Mouse (Mus musculus): Measurements from ENCODE around the gene Taok1.
"Not testable (repeated sequence)": the region's sequence is repeated elsewhere in the genome, so short reads cannot be mapped to it uniquely, and the experiment has no call there.

The Taok1 gene

DNA sequence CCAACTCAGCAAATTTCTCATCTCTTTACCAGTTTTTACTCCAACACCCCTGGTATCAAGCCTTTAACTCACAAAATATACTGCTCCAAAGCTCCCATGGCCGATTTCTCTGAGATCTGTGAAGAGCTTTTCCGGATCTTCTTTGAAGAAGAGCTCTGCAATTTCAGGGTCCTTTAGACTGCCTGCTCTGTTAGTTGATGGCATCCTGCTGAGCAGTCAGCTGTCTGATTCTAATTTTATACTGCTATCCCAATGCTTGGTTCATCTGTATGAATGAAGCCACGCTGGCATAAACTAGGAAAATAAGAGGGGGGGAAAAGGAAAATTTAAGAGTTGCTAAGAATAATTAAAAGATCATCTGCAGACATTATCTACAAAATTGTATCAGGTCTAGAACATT, 22.4 kb downstream of the Taok1 start:
- in situ Hi-C loops (cut with MseI, MboI), result no loop called here

GRCm38 (mm10) chr11:77545261-77545660, 62.4 kb downstream of the Taok1 start:
- in situ Hi-C loops (cut with MseI, MboI), result no loop called here

DNA sequence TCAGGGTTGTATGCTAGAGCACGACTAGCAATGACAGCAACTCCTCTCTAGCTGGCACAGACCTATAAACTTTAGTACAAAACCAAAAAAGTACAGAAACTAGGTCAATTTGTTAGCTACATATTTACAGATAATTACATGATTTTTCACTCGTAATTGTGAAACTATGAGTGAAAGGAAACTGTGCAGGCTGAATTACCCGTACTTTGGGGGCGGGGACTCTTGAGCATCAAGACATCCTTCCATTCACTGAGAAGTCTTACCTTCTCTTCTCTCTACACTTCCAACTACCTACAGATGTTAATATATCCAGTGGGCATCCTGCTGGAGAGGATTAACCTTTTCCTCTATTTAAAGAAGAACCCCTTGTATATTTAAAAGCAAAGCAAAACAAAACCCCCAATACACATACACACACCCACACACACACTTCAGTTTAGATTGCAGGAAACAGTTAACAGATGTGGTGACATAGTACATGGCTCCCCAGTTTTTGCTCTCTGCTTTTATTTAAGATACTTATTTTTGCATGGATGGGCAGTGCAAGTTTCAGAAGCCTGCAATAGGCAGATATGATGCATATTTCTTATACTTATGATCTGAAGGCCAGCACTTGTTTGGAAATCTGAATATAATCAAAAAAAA, 75.3 kb downstream of the Taok1 start:
- in situ Hi-C loops (cut with MseI, MboI), result no loop called here

DNA sequence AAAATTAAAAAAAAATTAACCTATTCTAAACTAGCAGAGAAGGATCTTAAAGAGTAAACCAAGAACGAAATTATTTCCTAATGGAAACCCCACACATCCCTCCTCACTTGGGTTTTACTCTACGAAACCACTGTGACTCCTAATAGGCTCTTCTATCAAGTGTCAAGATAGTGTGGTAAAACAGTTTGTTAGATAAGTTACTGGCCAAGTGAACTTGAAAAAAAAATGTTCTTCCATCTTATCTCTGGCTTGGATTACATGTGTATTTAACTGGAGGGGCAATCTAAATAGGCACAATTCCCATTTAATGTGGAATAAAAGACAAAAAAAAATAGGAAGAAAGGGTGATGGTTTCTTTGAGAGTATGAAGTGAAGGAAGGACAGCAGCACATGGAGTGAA, 76.8 kb downstream of the Taok1 start:
- in situ Hi-C loops (cut with MseI, MboI), result no loop called here

DNA sequence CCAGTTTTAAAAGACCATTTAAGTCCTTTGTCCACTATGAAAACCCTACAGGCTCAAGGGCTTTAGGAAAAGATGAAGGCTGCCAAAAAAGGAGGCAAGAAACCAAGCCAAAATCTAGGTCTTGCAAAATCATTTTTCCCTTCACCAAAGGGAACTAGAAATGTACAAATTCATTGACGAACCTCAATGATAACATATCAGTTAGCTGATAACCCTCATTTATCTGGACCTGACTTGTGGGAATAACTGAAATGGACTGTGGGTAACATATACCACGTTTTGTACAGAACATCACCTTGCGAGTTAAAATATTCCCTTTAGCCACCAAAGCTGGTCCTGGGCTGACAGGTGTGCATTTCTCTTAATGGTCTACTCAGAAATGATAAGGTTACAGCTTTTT, 78.0 kb downstream of the Taok1 start:
- in situ Hi-C loops (cut with MseI, MboI), result no loop called here

DNA sequence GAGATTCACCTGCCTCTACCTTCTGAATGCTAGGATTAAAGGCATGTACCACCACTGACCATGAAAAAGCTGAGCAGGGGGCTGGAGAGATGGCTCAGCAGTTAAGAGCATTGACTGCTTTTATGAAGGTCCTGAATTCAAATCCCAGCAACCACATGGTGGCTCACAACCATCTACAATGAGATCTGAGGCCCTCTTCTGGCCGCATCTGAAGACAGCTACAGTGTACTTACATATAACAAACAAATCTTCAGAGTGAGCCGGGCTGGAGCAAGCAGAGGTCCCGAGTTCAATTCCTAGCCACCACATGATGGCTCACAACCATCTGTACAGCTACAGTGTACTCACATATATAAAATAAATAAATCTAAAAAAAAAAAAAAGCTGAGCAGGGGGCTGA, 79.2 kb downstream of the Taok1 start:
- in situ Hi-C loops (cut with MseI, MboI), result not testable (repeated sequence)

DNA sequence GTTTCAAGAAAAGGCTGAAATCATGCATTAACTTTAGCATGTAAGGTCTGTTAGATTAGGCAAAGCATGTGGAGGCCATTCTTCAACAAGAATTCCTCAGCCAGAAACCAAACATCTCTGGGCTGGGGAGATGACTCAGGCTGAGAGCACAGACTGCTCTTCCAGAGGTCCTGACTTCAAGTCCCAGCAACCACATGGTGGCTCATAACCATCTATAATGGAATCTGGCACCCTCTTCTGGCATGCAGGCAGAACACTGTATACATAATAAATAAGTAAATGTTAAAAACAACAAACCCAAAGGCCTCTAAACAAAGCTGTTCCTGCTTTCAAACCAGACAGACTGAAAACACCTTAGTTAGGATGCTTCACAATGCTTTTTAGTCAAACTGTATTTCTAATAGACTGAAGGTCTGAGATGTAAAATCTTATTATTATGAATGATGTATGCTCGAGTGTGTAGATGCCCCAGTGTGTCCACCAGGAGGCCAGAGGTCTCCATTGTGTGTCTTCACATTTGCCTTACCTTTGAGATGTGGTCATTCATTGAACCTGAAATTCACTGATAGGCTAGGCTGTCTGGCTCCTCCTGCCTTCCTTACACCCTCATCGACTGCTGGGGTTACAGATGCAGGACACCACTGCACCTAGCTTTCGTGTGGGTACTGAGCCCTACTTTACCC, 81.7 kb downstream of the Taok1 start:
- in situ Hi-C loops (cut with MseI, MboI), result no loop called here

DNA sequence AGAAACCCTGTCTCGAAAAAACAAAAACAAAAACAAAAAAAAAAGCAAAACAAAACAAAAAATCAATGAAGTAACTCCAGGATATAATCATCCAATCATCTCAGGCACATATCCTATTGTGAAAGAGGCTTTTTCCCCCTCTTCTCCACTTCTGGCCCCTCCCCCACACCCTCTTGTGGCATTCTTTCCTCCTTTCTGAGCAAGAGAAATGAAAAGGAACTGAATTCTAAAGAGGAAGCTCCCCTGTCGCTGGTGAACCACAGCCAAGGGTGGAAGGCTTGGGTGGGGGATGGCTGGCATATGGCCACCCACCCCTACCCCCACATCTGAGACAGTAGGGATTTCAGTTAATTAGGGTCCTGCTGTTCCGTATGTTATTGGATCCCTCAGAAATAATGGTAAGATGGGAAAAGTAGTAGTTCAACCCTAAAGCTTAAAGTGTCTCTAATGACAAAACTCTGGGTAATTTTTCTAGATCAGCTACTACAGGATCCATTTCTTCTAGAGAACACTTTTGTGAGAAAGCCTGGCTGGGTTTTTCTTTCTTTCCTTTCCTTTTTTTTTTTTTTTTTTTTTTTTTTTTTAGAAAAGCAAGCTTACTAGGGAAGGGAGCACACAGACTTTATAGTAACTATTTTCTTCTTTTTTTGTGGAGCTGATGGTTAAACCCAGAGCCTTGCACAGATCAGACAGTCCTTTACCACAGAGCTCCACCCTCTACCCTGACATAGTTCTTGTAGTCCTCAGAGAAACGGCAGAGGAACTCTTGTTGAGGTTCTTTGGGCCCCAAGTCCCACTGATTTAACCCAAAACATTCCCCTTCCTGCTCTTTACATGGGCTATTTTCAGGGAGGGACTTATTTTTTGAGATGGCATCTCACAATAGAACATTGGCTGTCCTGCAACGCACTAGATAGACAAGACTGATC, 86.8 kb downstream of the Taok1 start:
- in situ Hi-C loops (cut with MseI, MboI), result no loop called here

DNA sequence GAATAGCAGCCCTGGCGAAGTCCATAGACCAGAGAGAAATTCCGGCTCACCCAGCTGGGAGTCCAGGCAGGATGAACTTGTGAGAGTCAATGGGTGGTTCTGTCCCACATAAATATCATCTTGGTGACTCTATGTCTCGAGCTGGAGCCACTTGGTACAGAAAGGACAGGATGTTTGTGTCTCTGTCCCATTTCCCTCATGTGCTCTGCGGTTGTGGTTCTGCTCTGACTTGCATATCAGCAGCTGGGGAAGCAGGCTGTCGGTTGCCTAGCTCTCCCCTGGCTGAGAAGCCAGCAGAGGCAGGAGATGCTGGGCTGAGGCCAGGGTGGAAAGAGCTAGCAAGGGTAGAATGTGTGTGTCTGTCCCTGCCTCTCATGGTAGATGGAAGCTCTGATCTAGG, 88.6 kb downstream of the Taok1 start, which contains the start of gene Gm10392:
Gene Gm10392 (minus strand): TSS at position 156 of the 400 bp plus-strand sequence.
- in situ Hi-C loops (cut with MseI, MboI), result no loop called here

DNA sequence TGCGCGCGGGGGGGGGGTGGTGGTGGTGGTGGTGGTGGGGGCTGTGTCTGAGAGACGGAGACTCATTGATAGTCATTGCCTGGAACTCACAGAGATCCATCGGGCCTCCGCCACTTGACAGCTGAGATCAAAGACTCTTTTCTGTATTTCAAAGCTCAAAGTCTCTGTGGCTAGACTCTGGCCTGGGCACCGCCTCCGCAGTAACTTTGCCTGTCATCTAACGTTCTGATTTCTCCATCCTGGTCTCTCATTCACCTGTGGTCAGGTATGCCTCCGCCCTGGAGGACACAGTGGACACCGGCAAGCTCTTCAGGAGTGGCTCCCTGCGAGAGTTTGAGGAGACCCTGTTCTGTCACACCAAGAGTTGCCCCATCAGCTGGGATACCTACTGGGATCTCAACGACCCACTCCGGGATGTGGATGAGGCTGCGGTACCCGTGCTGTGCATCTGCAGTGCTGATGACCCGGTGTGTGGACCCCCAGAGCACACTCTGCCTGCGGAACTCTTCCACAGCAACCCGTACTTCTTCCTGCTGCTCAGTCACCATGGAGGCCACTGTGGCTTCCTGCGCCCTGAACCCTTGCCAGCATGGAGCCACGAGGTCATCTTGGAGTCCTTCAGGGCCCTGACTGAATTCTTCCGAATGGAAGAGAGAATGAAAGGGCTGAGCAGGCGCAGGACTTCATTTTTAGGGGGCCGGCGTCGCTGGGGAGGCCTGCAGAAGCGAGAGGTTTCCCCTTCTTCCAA, 89.4 kb downstream of the Taok1 start:
- in situ Hi-C loops (cut with MseI, MboI), result no loop called here

DNA sequence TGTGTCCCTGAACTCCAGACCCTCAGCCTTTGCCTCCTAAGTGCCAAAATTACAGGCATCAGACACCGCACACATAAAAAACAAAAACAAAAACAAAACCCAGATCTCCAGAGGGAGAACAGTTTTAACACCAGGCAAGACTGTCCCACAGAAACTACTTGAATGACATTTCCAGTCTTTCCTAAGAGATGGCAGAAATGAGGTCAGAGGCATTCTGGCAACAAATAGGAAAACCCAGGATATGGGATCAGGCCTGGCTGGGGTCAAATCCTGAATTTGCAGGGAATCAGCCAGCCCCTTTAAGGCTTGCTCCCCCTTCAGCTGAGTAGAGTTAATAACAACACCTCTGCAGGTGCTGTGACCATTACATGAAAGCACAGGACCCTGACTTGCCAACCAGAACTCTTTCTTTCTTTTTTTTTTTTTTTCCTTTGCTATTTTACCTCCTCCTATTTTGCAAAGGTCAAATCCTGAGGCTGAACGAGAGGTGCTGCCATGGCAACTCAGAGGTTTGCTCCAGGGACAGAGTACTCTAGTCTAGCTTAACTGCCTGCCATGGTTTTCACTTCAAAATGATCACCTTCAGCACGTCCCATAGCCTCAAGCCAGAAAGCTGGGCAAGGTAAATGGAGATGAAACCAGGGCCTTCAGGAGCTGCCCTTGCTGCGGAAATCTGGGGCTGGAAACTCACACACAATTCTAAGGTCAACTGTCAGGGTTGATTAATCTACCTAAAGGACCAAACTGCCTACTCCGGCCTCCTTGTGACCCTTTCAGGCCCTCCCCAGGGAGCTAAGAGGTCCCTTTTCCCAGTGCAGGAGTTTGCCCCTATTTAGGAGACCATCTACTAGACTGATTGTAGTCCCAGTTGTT, 90.8 kb downstream of the Taok1 start:
- in situ Hi-C loops (cut with MseI, MboI), result no loop called here

DNA sequence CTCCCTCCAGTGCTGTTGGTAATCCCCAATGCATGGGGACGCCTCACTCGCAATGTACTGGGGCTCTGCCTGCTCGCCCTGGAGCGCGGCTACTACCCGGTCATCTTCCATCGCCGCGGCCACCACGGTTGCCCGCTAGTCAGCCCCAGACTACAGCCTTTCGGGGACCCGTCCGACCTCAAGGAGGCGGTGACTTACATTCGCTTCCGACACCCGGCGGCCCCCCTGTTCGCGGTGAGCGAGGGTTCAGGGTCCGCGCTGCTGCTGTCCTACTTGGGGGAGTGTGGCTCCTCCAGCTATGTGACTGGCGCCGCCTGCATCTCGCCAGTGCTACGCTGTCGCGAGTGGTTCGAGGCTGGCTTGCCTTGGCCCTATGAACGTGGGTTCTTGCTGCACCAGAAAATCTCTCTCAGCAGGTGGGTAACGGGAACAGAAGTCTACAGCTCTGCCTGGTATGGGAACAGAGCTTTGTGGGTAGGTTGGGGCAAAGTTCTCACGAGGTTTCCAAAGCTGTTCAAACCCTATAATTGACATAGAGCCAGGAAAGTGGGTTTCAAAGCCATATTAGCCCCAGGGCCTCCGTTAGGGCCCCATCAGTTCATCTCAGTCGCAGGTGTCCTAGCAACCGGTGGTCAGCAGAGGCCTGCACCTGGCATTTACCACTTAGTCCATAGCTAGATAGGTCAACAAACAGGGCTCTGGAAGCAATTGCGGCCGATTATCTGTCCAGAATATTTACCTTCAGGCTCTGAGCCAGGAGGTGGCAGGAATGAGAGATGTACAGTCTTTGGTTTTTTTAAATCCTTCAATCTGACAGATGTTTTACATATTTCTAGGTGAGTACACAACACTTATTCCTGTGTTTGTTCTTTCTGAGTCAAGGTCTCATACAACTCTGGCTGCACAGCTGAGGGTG, 91.7 kb downstream of the Taok1 start, which contains the start of gene Trp53i13:
Gene Trp53i13 (minus strand): TSS at position 344 of the 916 bp plus-strand sequence.
- in situ Hi-C loops (cut with MseI, MboI), result no loop called here

- in situ Hi-C loops (cut with MseI, MboI), result no loop called here
Measured at GRCm38 (mm10) chr11:77514832-77515636, 92.6 kb downstream of the Taok1 start, which contains the start of gene Abhd15. Gene Abhd15, plus strand, starts transcription at chr11:77515121.

- in situ Hi-C loops (cut with MseI, MboI), result no loop called here
Measured at GRCm38 (mm10) chr11:77514281-77514831, 93.3 kb downstream of the Taok1 start.

- in situ Hi-C loops (cut with MseI, MboI), result no loop called here
Measured at GRCm38 (mm10) chr11:77513811-77514170, 93.8 kb downstream of the Taok1 start.

DNA sequence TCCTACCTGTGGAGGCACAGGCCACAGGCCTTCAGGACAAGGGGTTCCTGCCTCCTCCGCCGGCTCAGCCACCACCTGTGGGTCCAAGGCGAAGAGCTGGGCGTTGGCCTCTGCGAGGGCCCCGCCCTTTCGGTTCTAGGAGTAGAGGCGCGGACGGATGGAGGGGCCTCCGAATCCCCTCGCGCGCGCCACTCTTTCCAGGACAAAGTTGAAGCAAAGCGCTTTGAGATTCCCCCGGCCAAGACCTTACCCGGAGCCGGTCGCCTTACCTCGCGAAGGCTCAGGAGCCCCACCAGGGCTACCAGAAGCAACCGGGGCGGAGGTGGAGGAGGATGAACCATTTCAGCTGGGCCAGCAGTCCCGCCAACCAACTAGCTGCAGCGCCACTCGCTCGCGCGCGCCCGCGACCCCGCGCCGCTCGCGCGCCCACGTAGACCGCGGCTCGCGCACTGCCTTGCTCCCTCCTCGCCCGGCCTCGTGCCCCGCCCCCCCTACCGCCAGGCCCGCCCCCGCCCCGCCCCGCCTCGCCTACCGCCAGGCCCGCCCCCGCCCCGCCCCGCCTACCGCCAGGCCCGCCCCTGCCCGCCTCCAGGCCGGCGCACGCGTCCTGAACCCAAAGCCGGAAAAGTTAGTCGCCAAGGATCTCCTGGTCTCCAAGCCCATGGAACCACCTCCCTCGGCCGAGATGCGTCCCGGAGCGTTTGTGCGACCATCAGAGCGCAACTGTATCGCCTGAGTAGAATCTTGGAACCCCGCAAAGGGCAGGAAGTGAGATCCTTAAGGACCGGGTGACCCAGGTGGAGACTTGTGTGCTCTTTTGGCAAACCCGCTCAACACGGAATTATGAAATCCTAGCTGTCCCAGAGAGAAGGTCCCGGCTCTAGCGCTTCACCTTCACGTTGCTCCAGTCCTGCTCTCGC, 94.5 kb downstream of the Taok1 start:
- in situ Hi-C loops (cut with MseI, MboI), result no loop called here

- in situ Hi-C loops (cut with MseI, MboI), result no loop called here
Measured at GRCm38 (mm10) chr11:77511336-77511735, 96.3 kb downstream of the Taok1 start.
